Mouse (Mus musculus) ES-Bruce4 (cell line): ENCODE measurements around the gene Zbtb16.

Source experiments
- CTCF ChIP-seq: IDR thresholded peaks from one replicate; pipeline ENCODE4 v1.8.1; 2011; ENCODE audit warnings: low read depth, low read length
- EP300 ChIP-seq: IDR thresholded peaks from 2 replicates; pipeline ENCODE4 v1.6.1; 2011; ENCODE audit warnings: low read depth, low read length; ENCODE audit not compliant: insufficient read depth

DNA sequence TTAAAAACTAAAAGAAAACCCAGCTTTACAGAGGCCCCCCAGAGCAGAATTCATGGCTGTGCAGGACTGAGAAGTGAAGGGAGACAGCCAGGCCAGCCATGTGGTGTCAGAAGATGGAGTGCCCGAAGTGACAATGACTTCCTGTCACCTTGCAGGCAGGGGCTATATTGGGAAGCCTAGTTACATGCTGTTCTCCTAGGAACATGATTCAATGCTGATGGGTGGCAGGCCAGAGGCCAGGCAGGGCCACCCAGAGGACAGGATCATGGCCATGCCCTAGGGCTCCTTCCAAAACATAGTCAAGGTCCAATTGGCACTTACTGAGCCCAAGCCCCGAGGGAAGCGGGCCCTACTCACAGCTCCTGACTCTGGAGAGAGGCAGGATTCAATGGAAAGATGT is 106.6 kb downstream of the Zbtb16 start:
- TF ChIP-seq CTCF (no peak), EP300 (no peak)
